Mouse (Mus musculus): Measurements from ENCODE around the gene Scd4. TPM values are rescaled to one million over a fixed set of nuclear protein-coding genes. Genes with fewer than 3 reads are reported as not detected.

Scd4 gene
- polyA plus RNA-seq, 1 experiment from 2014 or later = 0.11 TPM

DNA sequence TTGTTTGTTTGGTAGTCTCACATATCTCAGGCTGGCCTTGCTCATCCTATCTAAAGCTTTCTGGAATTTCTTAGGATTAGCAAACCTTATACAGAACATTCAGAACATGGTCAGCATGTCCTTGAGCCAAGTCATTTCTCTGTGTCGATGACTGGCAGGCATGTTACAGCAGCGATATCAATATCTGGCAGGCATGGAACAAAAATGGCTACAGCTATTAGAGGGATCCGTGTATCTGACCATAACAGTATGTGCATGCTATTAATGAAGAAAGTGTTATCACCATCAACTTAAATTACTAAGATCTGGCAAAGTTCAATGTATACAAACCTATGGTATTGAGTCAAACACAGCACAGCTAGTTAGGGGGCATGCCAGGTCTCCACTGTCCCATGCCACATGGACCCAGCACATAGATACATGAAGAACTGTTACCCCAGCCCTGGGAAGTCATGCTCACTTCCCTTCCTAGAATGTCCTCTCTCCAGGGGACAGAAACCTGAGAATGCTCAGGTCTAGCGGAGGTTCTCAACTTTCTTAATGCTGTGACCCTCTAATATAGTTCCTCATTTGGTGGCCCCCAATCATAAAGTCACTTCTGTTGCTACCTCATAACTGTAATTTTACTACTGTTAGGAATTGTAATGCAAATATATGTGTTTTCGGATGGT, 59.6 kb downstream of the Scd4 start:
- 81% methylated on average over 5 of the region's 5 CpGs for WGBS (ENCODE audit: insufficient replicate concordance)
- no peak for ATAC-seq (replicated peaks; ENCODE audit: insufficient number of reproducible peaks, low FRiP score, low TSS enrichment)
- Histone ChIP-seq H3K36me3 (ENCODE audit: control insufficient read depth, insufficient read depth, low read length) (no peaks in the 10 kb centered on the region), H3K4me2 (no peak overlapping the region), H3K27me3 (ENCODE audit: control insufficient read depth, insufficient read depth, low read length) (no peaks in the 10 kb centered on the region), H3K4me1 (ENCODE audit: control insufficient read depth, insufficient read depth, low read length) (peaks cover 6% of the 10 kb centered on the region), H3K27ac (ENCODE audit: low read depth, low read length) (no peak overlapping the region), H3K9me3 (replicated peaks; ENCODE audit: control insufficient read depth, low read length) (no peaks in the 10 kb centered on the region), H3K9ac (ENCODE audit: low read depth, low read length) (no peak overlapping the region), H3K4me3 (ENCODE audit: low read depth, low read length) (no peak overlapping the region)

DNA sequence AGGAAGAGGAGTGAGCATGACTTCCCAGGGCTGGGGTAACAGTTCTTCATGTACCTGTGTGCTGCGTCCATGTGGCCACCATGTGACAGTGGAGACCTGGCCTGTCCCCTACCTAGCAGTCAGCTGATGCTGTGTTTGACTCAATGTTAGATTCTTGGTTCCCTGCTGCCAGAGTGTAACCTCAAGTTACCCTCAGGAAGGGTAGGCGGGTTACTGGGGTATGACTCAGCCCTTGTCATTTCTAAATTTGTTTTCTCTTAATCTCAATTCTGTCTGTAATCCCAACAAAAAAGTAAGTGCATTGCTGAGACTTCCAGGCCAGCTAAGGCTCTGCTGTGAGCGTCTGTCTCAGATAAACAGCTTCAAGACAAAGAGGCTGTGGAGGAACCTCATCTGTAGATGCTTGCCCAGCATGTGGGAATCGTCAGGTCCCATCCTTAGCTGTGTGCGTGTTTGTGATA, 61.1 kb downstream of the Scd4 start:
- no peak overlapping the region for H3K4me2 ChIP-seq
- H3K4me1 ChIP-seq (ENCODE audit: control insufficient read depth, insufficient read depth, low read length) = no peaks in the 10 kb centered on the region
- H3K9ac ChIP-seq (ENCODE audit: low read depth, low read length) = no peak overlapping the region
- no peaks in the 10 kb centered on the region for H3K27me3 ChIP-seq (ENCODE audit: control insufficient read depth, insufficient read depth, low read length)
- WGBS (ENCODE audit: insufficient replicate concordance) = 62% methylated on average over 5 of the region's 5 CpGs
- no peaks in the 10 kb centered on the region for H3K9me3 ChIP-seq (replicated peaks; ENCODE audit: control insufficient read depth, low read length)
- H3K36me3 ChIP-seq (ENCODE audit: control insufficient read depth, insufficient read depth, low read length) = no peaks in the 10 kb centered on the region
- no peak overlapping the region for H3K27ac ChIP-seq (ENCODE audit: low read depth, low read length)
- no peak overlapping the region for H3K4me3 ChIP-seq (ENCODE audit: low read depth, low read length)
- no peak for ATAC-seq (replicated peaks; ENCODE audit: insufficient number of reproducible peaks, low FRiP score, low TSS enrichment)

DNA sequence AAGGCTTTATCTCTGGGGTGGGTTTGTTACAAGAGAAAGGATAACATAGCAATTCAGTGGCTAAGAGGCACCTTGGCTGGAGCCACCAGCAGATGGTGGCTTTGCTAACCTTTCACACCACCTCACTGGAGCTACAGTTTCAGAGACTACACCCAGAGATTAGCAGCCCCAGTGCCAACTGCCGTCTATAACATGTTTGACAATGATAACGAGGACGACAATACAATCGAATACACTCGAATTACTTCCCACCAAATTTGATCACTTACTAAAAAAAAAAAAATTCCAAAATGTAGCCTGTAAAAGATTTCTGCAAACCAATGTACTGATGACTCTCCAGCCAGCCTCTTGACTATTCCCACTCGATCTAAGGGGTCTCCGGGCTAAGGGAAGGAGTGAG, 62.1 kb downstream of the Scd4 start:
- no peaks in the 10 kb centered on the region for H3K27me3 ChIP-seq (ENCODE audit: control insufficient read depth, insufficient read depth, low read length)
- no peaks in the 10 kb centered on the region for H3K36me3 ChIP-seq (ENCODE audit: control insufficient read depth, insufficient read depth, low read length)
- H3K4me2 ChIP-seq = no peak overlapping the region
- H3K4me1 ChIP-seq (ENCODE audit: control insufficient read depth, insufficient read depth, low read length) = no peaks in the 10 kb centered on the region
- H3K27ac ChIP-seq (ENCODE audit: low read depth, low read length) = no peak overlapping the region
- ATAC-seq (replicated peaks; ENCODE audit: insufficient number of reproducible peaks, low FRiP score, low TSS enrichment) = no peak
- no peak overlapping the region for H3K4me3 ChIP-seq (ENCODE audit: low read depth, low read length)
- no peaks in the 10 kb centered on the region for H3K9me3 ChIP-seq (replicated peaks; ENCODE audit: control insufficient read depth, low read length)
- 53% methylated on average over 7 of the region's 7 CpGs for WGBS (ENCODE audit: insufficient replicate concordance)
- H3K9ac ChIP-seq (ENCODE audit: low read depth, low read length) = no peak overlapping the region

Small RNA genes lying within 50 kb of the gene (microRNA-seq; reads per million reads assigned to microRNA genes)
- gene Mir5114 (ENCODE audit: borderline number of aligned reads) = 1.8 reads per million, percentile 22 among the genes with 10 or more reads in this experiment

Other genes with a start within 250 kb of the Scd4 start
- 31.8 and 38.9 TPM in 2 replicates for gene Chuk, start 225.6 kb upstream of the Scd4 start, polyA plus RNA-seq (2014; fragmentation: Nextera tagmentation; extraction: Ambion mirVana)
- 22.4 and 26.1 TPM in 2 replicates for gene Cwf19l1, start 197.2 kb upstream of the Scd4 start, polyA plus RNA-seq (2014; fragmentation: Nextera tagmentation; extraction: Ambion mirVana)
- gene Bloc1s2, start 186.6 kb upstream of the Scd4 start, polyA plus RNA-seq (2014; fragmentation: Nextera tagmentation; extraction: Ambion mirVana) = 65.5 and 76.0 TPM in 2 replicates
- not detected in 2 replicates for gene Pkd2l1, start 140.7 kb upstream of the Scd4 start, polyA plus RNA-seq (2014; fragmentation: Nextera tagmentation; extraction: Ambion mirVana)
- 0.21 TPM in 1 of 2 replicates, not detected in the other for gene Scd3, start 129.8 kb upstream of the Scd4 start, polyA plus RNA-seq (2014; fragmentation: Nextera tagmentation; extraction: Ambion mirVana)
- gene Scd2, start 39.4 kb upstream of the Scd4 start, polyA plus RNA-seq (2014; fragmentation: Nextera tagmentation; extraction: Ambion mirVana) = 150 and 188 TPM in 2 replicates
- gene Scd1, start 74.8 kb downstream of the Scd4 start, polyA plus RNA-seq (2014; fragmentation: Nextera tagmentation; extraction: Ambion mirVana) = 2.1 and 2.2 TPM in 2 replicates
- gene Wnt8b, start 160.4 kb downstream of the Scd4 start, polyA plus RNA-seq (2014; fragmentation: Nextera tagmentation; extraction: Ambion mirVana) = not detected in 2 replicates
- 1.1 and 1.2 TPM in 2 replicates for gene Sec31b, start 212.8 kb downstream of the Scd4 start, polyA plus RNA-seq (2014; fragmentation: Nextera tagmentation; extraction: Ambion mirVana)
- gene Gm20538, start 219.7 kb downstream of the Scd4 start, polyA plus RNA-seq (2014; fragmentation: Nextera tagmentation; extraction: Ambion mirVana) = not detected in 2 replicates
- gene Ndufb8, start 222.3 kb downstream of the Scd4 start, polyA plus RNA-seq (2014; fragmentation: Nextera tagmentation; extraction: Ambion mirVana) = 826 and 917 TPM in 2 replicates
- gene Hif1an, start 229.8 kb downstream of the Scd4 start, polyA plus RNA-seq (2014; fragmentation: Nextera tagmentation; extraction: Ambion mirVana) = 24.6 and 25.5 TPM in 2 replicates

Measured in heart, embryonic 11.5 days (tissue).